Mouse (Mus musculus) monocyte, adult 2 months (primary cell): ENCODE results near the gene Slc28a1.
"Not testable (repeated sequence)": the region's sequence is repeated elsewhere in the genome, so short reads cannot be mapped to it uniquely, and the experiment has no call there.

ENCODE experiments used
- DNase-seq, 2 experiments: peaks; one replicate each; pipeline ENCODE4 v3.0.0; 2022; ENCODE audit warnings: low spot score in 2 of 2, low read depth in 1 of 2

Slc28a1 gene

GRCm38 (mm10) chr7:81123553-81123952 lies 9.0 kb downstream of the Slc28a1 start:
- no peak for DNase-seq

- DNase-seq: no peak
Observed at GRCm38 (mm10) chr7:81124773-81125172, 10.2 kb downstream of the Slc28a1 start.

- DNase-seq: no peak
Observed at GRCm38 (mm10) chr7:81125215-81126175, 10.9 kb downstream of the Slc28a1 start.

GRCm38 (mm10) chr7:81131864-81132263 lies 17.3 kb downstream of the Slc28a1 start:
- no peak for DNase-seq

- DNase-seq: no peak
Observed at GRCm38 (mm10) chr7:81132851-81133279, 18.3 kb downstream of the Slc28a1 start.

- DNase-seq: no peak
Observed at GRCm38 (mm10) chr7:81133416-81133815, 18.8 kb downstream of the Slc28a1 start.

GRCm38 (mm10) chr7:81133941-81134340 lies 19.3 kb downstream of the Slc28a1 start:
- DNase-seq: no peak

GRCm38 (mm10) chr7:81134614-81135067 lies 20.0 kb downstream of the Slc28a1 start:
- no peak for DNase-seq

- DNase-seq: no peak
Observed at GRCm38 (mm10) chr7:81137292-81137691, 22.7 kb downstream of the Slc28a1 start.

GRCm38 (mm10) chr7:81139100-81139499 lies 24.5 kb downstream of the Slc28a1 start:
- no peak for DNase-seq

GRCm38 (mm10) chr7:81139671-81140404 lies 25.2 kb downstream of the Slc28a1 start:
- no peak for DNase-seq

GRCm38 (mm10) chr7:81141541-81141940 lies 26.9 kb downstream of the Slc28a1 start:
- no peak for DNase-seq

GRCm38 (mm10) chr7:81143056-81143455 lies 28.5 kb downstream of the Slc28a1 start:
- DNase-seq: not testable (repeated sequence)

- DNase-seq: no peak
Observed at GRCm38 (mm10) chr7:81149759-81150158, 35.2 kb downstream of the Slc28a1 start.

GRCm38 (mm10) chr7:81151216-81151615 lies 36.6 kb downstream of the Slc28a1 start:
- no peak for DNase-seq

GRCm38 (mm10) chr7:81152306-81152705 lies 37.7 kb downstream of the Slc28a1 start:
- DNase-seq: no peak

- no peak for DNase-seq
Observed at GRCm38 (mm10) chr7:81152826-81153225, 38.2 kb downstream of the Slc28a1 start.

GRCm38 (mm10) chr7:81153327-81153726 lies 38.7 kb downstream of the Slc28a1 start:
- no peak for DNase-seq

GRCm38 (mm10) chr7:81154244-81154643 lies 39.6 kb downstream of the Slc28a1 start:
- DNase-seq: not testable (repeated sequence)

- peak; percentile 13 to 53 for DNase-seq
Observed at GRCm38 (mm10) chr7:81154960-81155359, 40.4 kb downstream of the Slc28a1 start.

- DNase-seq: no peak
Observed at GRCm38 (mm10) chr7:81158933-81159332, 44.3 kb downstream of the Slc28a1 start.

- no peak for DNase-seq
Observed at GRCm38 (mm10) chr7:81161666-81162065, 47.1 kb downstream of the Slc28a1 start.
